Mouse (Mus musculus) left cerebral cortex, adult 2 months (tissue): ENCODE measurements around the gene Icos. TPM values are rescaled to one million over a fixed set of nuclear protein-coding genes. Genes with fewer than 3 reads are reported as not detected.

Experiments used
- DNase-seq, 2 experiments: peaks; one replicate each; pipeline ENCODE4 v3.0.0; 2021 to 2022; ENCODE audit warnings: low spot score in 2 of 2, mixed read lengths in 1 of 2; ENCODE audit errors: extremely low spot score in 1 of 2
- H3K27ac ChIP-seq: fragments of 200-600 bp; 2 replicates; pipeline ENCODE4 v1.8.1; 2022
- H3K4me3 ChIP-seq: fragments of 200-600 bp; 2 replicates; pipeline ENCODE4 v1.8.1; 2022
- CTCF ChIP-seq: fragments of 200-600 bp; IDR thresholded peaks from 2 replicates; pipeline ENCODE4 v1.8.1; 2022; ENCODE audit warnings: antibody characterized with exemption, mild to moderate bottlenecking, moderate library complexity
- intact Hi-C: fragments of 180-260 bp; cut with DNase I; formaldehyde crosslinking; loops from one replicate; pipeline ENCODE4 v1.15.1; 2025
- total RNA-seq, 2 experiments: library from RNA; stranded (reverse); gene quantifications; 2 replicates each; pipeline ENCODE4 v1.2.3; 2021

Icos gene
- total RNA-seq, 2 experiments from 2014 or later = 0.09 TPM; not detected in 1

GRCm38 (mm10) chr1:60945633-60946401, 31.9 kb upstream of the Icos start:
- Histone ChIP-seq H3K4me3 (no peak overlapping the region), H3K27ac (no peak overlapping the region)
- TF ChIP-seq CTCF = no peak; the same call in 1 of the 2 replicates
- intact Hi-C loops = no loop called here
- DNase-seq = no peak

- Histone ChIP-seq H3K4me3 (no peak overlapping the region), H3K27ac (no peak overlapping the region)
- DNase-seq = no peak
- no peak for TF ChIP-seq CTCF
- intact Hi-C loops = no loop called here
Measured at GRCm38 (mm10) chr1:60948112-60948511, 29.6 kb upstream of the Icos start.

GRCm38 (mm10) chr1:60952958-60953357, 24.8 kb upstream of the Icos start:
- intact Hi-C loops = loop anchor here (5.0 kb wide), 1 partner anchor 61 kb away; no protein-coding TSS in a partner anchor
- DNase-seq = no peak
- Histone ChIP-seq H3K4me3 (no peak overlapping the region), H3K27ac (no peak overlapping the region)
- no peak for TF ChIP-seq CTCF

DNA sequence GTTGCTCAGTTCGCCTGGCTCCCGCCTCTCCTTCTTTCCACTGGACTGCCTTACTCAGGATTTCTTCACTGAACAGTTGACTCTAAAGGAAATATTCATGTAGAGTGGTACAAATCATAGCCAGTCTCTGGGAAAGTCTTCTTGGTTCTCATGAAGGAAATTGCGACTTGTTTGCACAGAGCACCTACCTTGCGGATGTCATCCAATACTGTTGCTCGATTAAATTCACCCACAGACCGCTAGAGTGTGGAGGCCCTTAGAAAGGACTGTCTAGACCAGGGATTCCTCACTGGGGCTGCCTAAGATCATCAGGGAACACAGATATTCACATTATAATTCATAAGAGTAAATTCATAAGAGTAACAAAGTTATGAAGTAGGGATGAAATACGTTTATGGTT, 24.0 kb upstream of the Icos start:
- no peak for DNase-seq
- H3K4me3 ChIP-seq = no peak overlapping the region
- H3K27ac ChIP-seq = no peak overlapping the region
- intact Hi-C loops = loop anchor here (5.0 kb wide), 1 partner anchor 61 kb away; no protein-coding TSS in a partner anchor
- no peak for TF ChIP-seq CTCF

DNA sequence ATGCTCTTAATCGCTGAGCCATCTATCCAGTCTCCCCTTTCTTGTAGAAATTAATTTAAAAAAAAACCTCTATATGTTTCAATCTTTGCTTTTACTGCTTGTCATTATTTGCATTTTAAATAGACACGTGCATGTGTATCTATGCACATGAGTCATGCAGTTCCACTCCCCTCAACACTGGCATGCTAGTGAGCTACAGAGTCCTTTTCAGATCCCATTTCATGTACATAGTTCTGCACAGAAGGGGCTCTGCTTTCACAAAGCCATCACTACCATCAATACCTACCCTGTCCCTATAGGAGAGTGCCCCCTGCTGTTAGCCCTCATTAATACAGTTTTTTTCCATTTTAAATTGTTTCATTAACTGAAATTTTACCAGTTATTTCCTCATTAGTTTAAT, 23.0 kb upstream of the Icos start:
- Histone ChIP-seq H3K4me3 (no peak overlapping the region), H3K27ac (no peak overlapping the region)
- intact Hi-C loops = loop anchor here (5.0 kb wide), 1 partner anchor 62 kb away; no protein-coding TSS in a partner anchor
- DNase-seq = no peak
- peak; percentile 75 for TF ChIP-seq CTCF

GRCm38 (mm10) chr1:60955186-60955585, 22.5 kb upstream of the Icos start:
- Histone ChIP-seq H3K27ac (no peak overlapping the region), H3K4me3 (no peak overlapping the region)
- no peak for TF ChIP-seq CTCF
- DNase-seq = no peak
- intact Hi-C loops = no loop called here

GRCm38 (mm10) chr1:60956196-60956595, 21.5 kb upstream of the Icos start:
- Histone ChIP-seq H3K27ac (no peak overlapping the region), H3K4me3 (no peak overlapping the region)
- intact Hi-C loops = no loop called here
- TF ChIP-seq CTCF = no peak
- DNase-seq = no peak

DNA sequence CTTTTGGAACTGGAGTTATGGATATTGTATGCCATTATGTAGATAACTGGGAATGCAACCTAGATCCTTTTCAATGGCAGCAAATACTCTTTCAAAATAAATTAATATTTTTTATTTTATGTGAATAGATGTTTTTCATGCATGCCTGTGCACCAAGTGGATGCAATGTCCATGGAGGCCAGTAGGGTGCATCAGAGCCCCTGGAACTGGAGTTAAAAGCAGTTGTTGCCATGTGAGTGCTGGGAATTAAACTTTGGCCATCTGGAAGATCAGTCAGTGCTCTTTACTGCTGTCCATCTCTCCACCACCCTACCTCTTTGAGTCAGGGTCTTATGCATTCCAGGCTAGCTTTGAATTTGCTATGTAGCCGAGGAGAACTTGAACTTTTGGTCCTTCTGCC, 19.4 kb upstream of the Icos start:
- peak; percentile 16 for TF ChIP-seq CTCF
- no peak overlapping the region for H3K27ac ChIP-seq
- no peak for DNase-seq
- intact Hi-C loops = no loop called here
- H3K4me3 ChIP-seq = no peak overlapping the region

DNA sequence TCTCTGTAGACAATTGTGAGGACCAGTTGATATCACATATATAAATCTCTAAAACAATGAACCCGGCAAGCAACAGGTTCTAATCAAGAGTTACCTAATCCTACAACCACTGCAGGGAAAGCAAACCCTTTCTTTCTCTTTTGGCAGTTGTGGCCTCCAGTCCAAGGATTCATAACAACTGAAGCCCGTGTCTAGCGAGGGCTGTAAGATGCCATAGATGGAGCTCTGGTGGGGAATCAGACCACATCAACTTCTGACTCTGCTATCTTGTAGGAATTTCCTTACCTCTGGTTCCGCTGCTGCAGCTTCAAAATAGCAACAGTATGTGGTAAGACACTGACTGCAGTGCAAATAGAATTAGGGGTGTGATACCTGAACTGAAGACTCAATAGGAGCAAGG, 18.5 kb upstream of the Icos start:
- Histone ChIP-seq H3K4me3 (no peak overlapping the region), H3K27ac (no peak overlapping the region)
- no peak for TF ChIP-seq CTCF
- DNase-seq = no peak
- intact Hi-C loops = no loop called here

DNA sequence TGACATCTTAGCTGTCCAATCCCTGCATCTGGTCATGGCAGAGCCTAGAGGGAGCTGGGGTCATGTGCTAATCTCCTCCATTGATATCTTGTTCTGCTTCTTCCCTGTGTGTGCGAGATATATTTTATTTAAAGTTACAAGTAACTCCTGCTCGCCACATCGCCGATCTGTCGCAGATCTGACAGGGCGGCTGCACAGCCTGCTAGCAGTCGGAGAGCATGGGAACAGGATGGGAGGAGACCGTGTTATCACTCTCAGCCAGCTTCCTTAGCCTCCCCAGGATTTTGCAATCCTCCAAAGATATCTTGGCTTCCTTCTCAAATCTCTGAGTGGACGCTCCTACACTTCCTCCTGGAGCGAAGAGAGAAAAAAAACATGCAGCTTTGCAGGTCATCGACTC, 17.3 kb upstream of the Icos start:
- intact Hi-C loops = loop anchor here (2.0 to 5.0 kb wide), 3 partner anchors 98 to 688 kb away; no protein-coding TSS in a partner anchor
- no peak for DNase-seq
- TF ChIP-seq CTCF = no peak
- Histone ChIP-seq H3K4me3 (no peak overlapping the region), H3K27ac (no peak overlapping the region)

DNA sequence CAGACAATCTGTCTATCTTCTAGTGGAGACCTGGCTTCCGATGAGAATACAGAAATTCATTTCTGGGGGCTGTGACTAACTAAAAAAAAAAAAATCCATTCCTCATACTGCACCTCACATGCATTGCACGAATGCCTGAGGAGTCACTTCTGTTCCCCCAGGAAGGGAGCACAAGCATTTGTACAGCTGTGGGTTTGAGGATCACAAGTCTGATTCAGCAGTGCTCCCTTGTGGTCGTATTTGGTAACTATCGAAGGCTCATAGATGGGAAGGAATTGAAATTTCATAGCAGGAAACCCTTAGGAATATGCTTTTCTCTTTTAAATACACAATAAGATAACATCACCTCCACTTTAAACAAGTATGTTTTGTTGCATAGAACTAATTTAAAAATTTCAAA, 16.6 kb upstream of the Icos start:
- no peak overlapping the region for H3K4me3 ChIP-seq
- H3K27ac ChIP-seq = no peak overlapping the region
- peak; percentile 55 to 62 for DNase-seq
- TF ChIP-seq CTCF = peak; percentile 77
- intact Hi-C loops = loop anchor here (2.0 to 5.0 kb wide), 3 partner anchors 99 to 689 kb away; no protein-coding TSS in a partner anchor

GRCm38 (mm10) chr1:60962095-60962494, 15.6 kb upstream of the Icos start:
- Histone ChIP-seq H3K27ac (no peak overlapping the region), H3K4me3 (no peak overlapping the region)
- no peak for DNase-seq
- TF ChIP-seq CTCF = peak; percentile 21
- intact Hi-C loops = loop anchor here (5.0 kb wide), 2 partner anchors 100 to 690 kb away; no protein-coding TSS in a partner anchor

DNA sequence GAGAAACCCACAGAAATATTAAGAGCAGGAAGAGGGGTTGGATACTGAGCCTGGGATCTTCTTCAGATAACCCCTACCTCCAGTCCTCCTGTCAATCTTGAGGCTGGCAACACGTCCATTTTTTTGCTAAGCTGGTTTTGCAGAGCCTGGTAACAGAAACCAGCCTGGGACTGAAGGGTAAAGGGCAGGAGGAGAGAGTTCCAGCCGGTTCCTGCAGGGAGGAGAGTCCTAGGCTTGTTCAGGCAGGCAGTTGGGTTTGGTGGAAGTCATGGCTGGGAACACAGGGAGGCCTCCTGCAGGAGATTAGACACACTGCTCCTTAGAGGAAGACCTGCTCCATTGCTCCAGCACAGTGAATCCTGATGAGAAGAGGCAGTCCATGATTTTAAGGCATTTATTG, 10.2 kb upstream of the Icos start:
- no peak for TF ChIP-seq CTCF
- DNase-seq = no peak
- no peak overlapping the region for H3K4me3 ChIP-seq
- no peak overlapping the region for H3K27ac ChIP-seq
- intact Hi-C loops = no loop called here
